Mouse (Mus musculus) forebrain, embryonic 11.5 days (tissue): ENCODE results near the gene Zfhx3. TPM values are rescaled to one million over a fixed set of nuclear protein-coding genes. Genes with fewer than 3 reads are reported as not detected.
A peak's percentile ranks its signal among the peaks of the same experiment; 100 is the strongest.

ENCODE experiments used
- ATAC-seq: fragments of 200-750 bp; cut with Nextera tagmentation; replicated peaks from 2 replicates; pipeline ENCODE4 v1.8.0; 2017; ENCODE audit warnings: moderate TSS enrichment; ENCODE audit not compliant: low FRiP score
- DNase-seq: peaks from one replicate; pipeline ENCODE4 v3.0.0-alpha.2; 2017; ENCODE audit warnings: low spot score
- H3K27ac ChIP-seq: fragments of 300-500 bp; sonication (generic); 2 replicates; pipeline ENCODE4 v1.5.1; 2014; ENCODE audit warnings: low read depth, low read length
- H3K27me3 ChIP-seq: fragments of 300-500 bp; sonication (generic); 2 replicates; pipeline ENCODE4 v1.6.1; 2014; ENCODE audit warnings: mild to moderate bottlenecking, low read length, mixed read lengths; ENCODE audit not compliant: control insufficient read depth, insufficient read depth
- H3K36me3 ChIP-seq: fragments of 300-500 bp; sonication (generic); 2 replicates; pipeline ENCODE4 v1.6.1; 2014; ENCODE audit warnings: mild to moderate bottlenecking, low read length, moderate library complexity, mixed read lengths; ENCODE audit not compliant: control insufficient read depth, insufficient read depth
- H3K4me1 ChIP-seq: fragments of 300-500 bp; sonication (generic); replicated peaks from 2 replicates; pipeline ENCODE4 v1.6.1; 2014; ENCODE audit warnings: low read length, mixed read lengths; ENCODE audit not compliant: control insufficient read depth, insufficient read depth
- H3K4me2 ChIP-seq: fragments of 300-500 bp; sonication (generic); 2 replicates; pipeline ENCODE4 v1.6.1; 2014; ENCODE audit warnings: low read depth, mild to moderate bottlenecking, low read length, moderate library complexity, mixed read lengths; ENCODE audit not compliant: severe bottlenecking
- H3K4me3 ChIP-seq: fragments of 300-500 bp; sonication (generic); 2 replicates; pipeline ENCODE4 v1.5.1; 2014; ENCODE audit warnings: low read depth, low read length
- H3K9ac ChIP-seq: fragments of 300-500 bp; sonication (generic); 2 replicates; pipeline ENCODE4 v1.6.1; 2014; ENCODE audit warnings: low read length
- H3K9me3 ChIP-seq: fragments of 300-500 bp; sonication (generic); 2 replicates; pipeline ENCODE4 v1.6.1; 2016; ENCODE audit warnings: low read length, mixed read lengths; ENCODE audit not compliant: control insufficient read depth
- WGBS: fragments of 180-500 bp; shearing (Covaris S2); extraction: QIAGEN DNeasy Blood & Tissue Kit; methylation state at CpG from one replicate; pipeline ENCODE4 v1.1.7; 2014; 5-methylcytosine and 5-hydroxymethylcytosine counted together
- polyA plus RNA-seq: library from polyadenylated mRNA; unstranded; fragments of >200 nt; fragmentation: Nextera tagmentation; extraction: Ambion mirVana; gene quantifications from 2 replicates; pipeline ENCODE4 v1.2.1, GENCODE M21; 2014

The Zfhx3 gene
- polyA plus RNA-seq, 1 experiment from 2014 or later = 22.9 TPM

GRCm38 (mm10) chr8:107978247-107978646 is 35.8 kb downstream of the Zfhx3 start:
- H3K9me3 ChIP-seq = no peaks in the 10 kb centered on the region
- H3K36me3 ChIP-seq = no peaks in the 10 kb centered on the region
- 78% methylated on average over 1 of the region's 1 CpGs for WGBS
- no peaks in the 10 kb centered on the region for H3K4me1 ChIP-seq
- no peak overlapping the region for H3K27ac ChIP-seq
- DNase-seq (no peak), ATAC-seq (no peak)
- H3K27me3 ChIP-seq = no peaks in the 10 kb centered on the region
- no peak overlapping the region for H3K4me2 ChIP-seq
- no peak overlapping the region for H3K4me3 ChIP-seq
- no peak overlapping the region for H3K9ac ChIP-seq

DNA sequence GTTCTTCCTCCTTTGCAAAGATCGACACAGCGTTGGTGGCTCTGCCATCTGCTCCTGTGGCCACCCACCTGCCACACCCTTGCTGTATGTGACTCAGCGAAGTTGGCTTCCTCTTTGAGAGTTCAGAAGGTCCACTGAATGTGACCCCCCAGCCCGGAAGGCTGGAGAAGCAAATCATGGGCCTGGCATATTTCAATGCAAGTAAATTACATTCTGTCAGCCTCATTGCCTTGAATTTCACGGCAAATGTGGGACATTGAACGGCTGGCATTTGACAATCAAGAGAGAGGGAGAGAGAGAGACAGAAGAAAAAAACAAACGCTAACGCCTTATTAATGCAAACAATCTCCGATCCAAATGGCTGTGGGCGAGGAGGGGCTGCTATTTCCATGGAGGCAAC is 38.2 kb downstream of the Zfhx3 start:
- DNase-seq (no peak), ATAC-seq (no peak)
- Histone ChIP-seq H3K9ac (no peak overlapping the region), H3K27ac (no peak overlapping the region), H3K27me3 (no peaks in the 10 kb centered on the region), H3K36me3 (no peaks in the 10 kb centered on the region), H3K4me2 (no peak overlapping the region), H3K9me3 (no peaks in the 10 kb centered on the region), H3K4me3 (no peak overlapping the region), H3K4me1 (no peaks in the 10 kb centered on the region)
- 72% methylated on average over 10 of the region's 10 CpGs for WGBS

DNA sequence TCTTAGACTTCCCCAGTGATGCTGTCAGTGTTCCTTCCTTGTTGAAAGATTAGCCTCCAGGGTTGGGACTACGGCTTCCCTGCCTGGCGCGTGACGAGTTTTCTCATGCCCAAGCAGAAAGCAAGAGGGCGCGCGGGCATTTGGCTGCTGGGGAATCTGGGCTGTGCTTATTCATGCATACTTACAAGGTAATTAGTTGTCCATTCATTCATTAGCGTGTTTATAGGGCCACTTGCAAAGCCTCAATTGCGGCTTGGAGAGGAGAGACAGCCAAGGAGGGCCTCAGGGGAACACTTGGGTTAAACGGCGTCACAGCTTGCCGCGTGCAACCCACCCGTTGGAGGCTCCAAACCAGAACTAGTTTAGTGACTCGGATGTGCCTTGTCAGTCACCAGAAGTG is 44.2 kb downstream of the Zfhx3 start:
- Histone ChIP-seq H3K27me3 (no peaks in the 10 kb centered on the region), H3K9me3 (no peaks in the 10 kb centered on the region), H3K4me2 (no peak overlapping the region), H3K9ac (no peak overlapping the region), H3K4me3 (no peak overlapping the region), H3K36me3 (no peaks in the 10 kb centered on the region), H3K4me1 (no peaks in the 10 kb centered on the region; the same call in 1 of the 2 replicates), H3K27ac (no peak overlapping the region)
- DNase-seq = peak; percentile 77
- peak; percentile 74; the same call in 1 of the 2 replicates for ATAC-seq
- 41% methylated on average over 15 of the region's 15 CpGs for WGBS

- Histone ChIP-seq H3K27me3 (no peaks in the 10 kb centered on the region), H3K4me2 (no peak overlapping the region), H3K4me1 (no peaks in the 10 kb centered on the region), H3K9ac (no peak overlapping the region), H3K4me3 (no peak overlapping the region), H3K27ac (no peak overlapping the region), H3K9me3 (no peaks in the 10 kb centered on the region), H3K36me3 (no peaks in the 10 kb centered on the region)
- DNase-seq = no peak
- WGBS = 96% methylated on average over 10 of the region's 10 CpGs
- ATAC-seq = no peak
These were observed 56.4 kb downstream of the Zfhx3 start for GRCm38 (mm10) chr8:107998874-107999273.

GRCm38 (mm10) chr8:108011516-108011915 is 69.1 kb downstream of the Zfhx3 start:
- DNase-seq (no peak), ATAC-seq (no peak)
- 80% methylated on average over 11 of the region's 11 CpGs for WGBS

DNA sequence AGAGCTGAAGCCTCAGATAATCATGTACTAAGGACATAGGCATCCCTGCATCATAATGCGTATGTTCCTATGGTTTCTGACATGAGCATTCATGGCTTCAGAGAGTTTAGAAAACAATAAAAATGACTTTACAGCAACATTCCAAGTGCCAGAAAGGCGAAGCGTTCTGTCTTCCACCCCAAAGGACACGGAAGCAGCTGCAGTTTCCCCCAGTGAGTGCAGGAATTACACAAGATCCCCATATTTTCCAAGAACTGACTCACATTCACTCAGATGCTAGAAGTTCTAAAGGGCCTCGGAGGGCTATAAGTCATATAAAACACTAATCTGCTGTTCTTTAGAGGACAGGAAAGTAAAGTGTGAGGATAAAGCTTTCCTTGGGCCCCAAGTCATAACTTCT is 75.3 kb downstream of the Zfhx3 start:
- H3K9ac ChIP-seq = no peak overlapping the region
- DNase-seq (no peak), ATAC-seq (no peak)
- H3K4me3 ChIP-seq = no peak overlapping the region
- no peaks in the 10 kb centered on the region for H3K36me3 ChIP-seq
- no peaks in the 10 kb centered on the region for H3K9me3 ChIP-seq
- H3K27ac ChIP-seq = no peak overlapping the region
- WGBS = 88% methylated on average over 5 of the region's 5 CpGs
- H3K4me2 ChIP-seq = no peak overlapping the region
- H3K4me1 ChIP-seq = no peaks in the 10 kb centered on the region
- H3K27me3 ChIP-seq = no peaks in the 10 kb centered on the region

More at GRCm38 (mm10) chr8:108011516-108011915, 69.1 kb downstream of the Zfhx3 start:
- H3K27me3 ChIP-seq = no peaks in the 10 kb centered on the region
- no peak overlapping the region for H3K4me2 ChIP-seq
- no peaks in the 10 kb centered on the region for H3K9me3 ChIP-seq
- no peaks in the 10 kb centered on the region for H3K4me1 ChIP-seq
- H3K9ac ChIP-seq = no peak overlapping the region
- no peak overlapping the region for H3K27ac ChIP-seq
- H3K4me3 ChIP-seq = no peak overlapping the region
- H3K36me3 ChIP-seq = no peaks in the 10 kb centered on the region

DNA sequence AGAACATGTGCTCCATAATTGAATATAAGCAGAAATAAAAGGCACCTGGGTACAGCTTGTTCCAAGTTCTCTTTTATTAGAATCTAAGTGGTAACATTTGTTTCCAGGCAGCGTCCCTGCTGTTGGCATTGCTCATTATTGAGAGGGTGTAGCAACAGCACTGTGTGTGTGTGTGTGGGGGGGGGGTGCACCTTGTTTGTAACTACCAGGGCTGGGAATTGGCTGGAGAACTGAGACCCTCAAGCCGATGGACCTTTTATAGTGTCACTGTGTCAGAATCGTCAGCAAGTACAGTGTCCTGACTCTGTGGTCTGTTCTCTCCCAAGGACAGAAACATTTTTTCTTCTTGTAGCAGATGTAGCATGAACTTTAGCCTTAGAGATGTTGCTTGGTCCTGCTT is 77.2 kb downstream of the Zfhx3 start:
- Histone ChIP-seq H3K9me3 (no peaks in the 10 kb centered on the region), H3K4me2 (no peak overlapping the region), H3K9ac (no peak overlapping the region), H3K27ac (no peak overlapping the region), H3K27me3 (no peaks in the 10 kb centered on the region), H3K36me3 (no peaks in the 10 kb centered on the region), H3K4me1 (no peaks in the 10 kb centered on the region), H3K4me3 (no peak overlapping the region)
- DNase-seq = no peak
- no peak for ATAC-seq
- WGBS = 66% methylated on average over 3 of the region's 3 CpGs

DNA sequence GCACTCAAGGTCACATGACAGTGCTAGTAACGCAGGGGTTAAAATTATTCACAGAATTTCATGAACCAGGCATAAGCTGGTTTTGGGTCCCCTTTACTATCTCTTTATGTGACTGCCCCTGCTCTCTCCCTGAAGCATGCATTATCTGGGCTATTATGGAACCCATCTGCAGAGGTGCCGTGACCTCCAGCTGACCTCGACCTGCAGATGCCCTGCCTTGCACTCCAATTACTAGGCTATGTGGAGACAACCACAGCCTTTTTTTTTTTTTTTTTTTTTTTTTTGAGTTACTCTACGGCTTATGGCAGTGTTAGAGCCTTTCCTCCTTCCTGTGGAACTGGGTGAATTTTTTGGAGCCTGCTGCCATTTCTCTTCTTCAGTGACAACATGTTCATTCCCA is 80.0 kb downstream of the Zfhx3 start:
- no peak overlapping the region for H3K4me3 ChIP-seq
- H3K36me3 ChIP-seq = no peaks in the 10 kb centered on the region
- no peak overlapping the region for H3K9ac ChIP-seq
- no peaks in the 10 kb centered on the region for H3K27me3 ChIP-seq
- no peaks in the 10 kb centered on the region for H3K9me3 ChIP-seq
- ATAC-seq (no peak), DNase-seq (no peak)
- no peak overlapping the region for H3K4me2 ChIP-seq
- H3K4me1 ChIP-seq = no peaks in the 10 kb centered on the region
- no peak overlapping the region for H3K27ac ChIP-seq
- 67% methylated on average over 4 of the region's 4 CpGs for WGBS

- H3K9ac ChIP-seq = no peak overlapping the region
- WGBS = 78% methylated on average over 4 of the region's 4 CpGs
- H3K36me3 ChIP-seq = no peaks in the 10 kb centered on the region
- H3K27me3 ChIP-seq = no peaks in the 10 kb centered on the region
- H3K4me3 ChIP-seq = no peak overlapping the region
- H3K4me1 ChIP-seq = no peaks in the 10 kb centered on the region
- ATAC-seq (no peak), DNase-seq (no peak)
- H3K9me3 ChIP-seq = no peaks in the 10 kb centered on the region
- H3K27ac ChIP-seq = no peak overlapping the region
- no peak overlapping the region for H3K4me2 ChIP-seq
These were observed 81.9 kb downstream of the Zfhx3 start for GRCm38 (mm10) chr8:108024331-108024730.
